Mouse (Mus musculus) myocyte (in vitro differentiated cells): ENCODE data around the gene Gm9903.

Experiments
- CEBPB ChIP-seq: IDR thresholded peaks from 2 replicates; pipeline ENCODE4 v1.6.1; 2011; ENCODE audit warnings: mild to moderate bottlenecking, moderate library complexity; ENCODE audit not compliant: poor library complexity, insufficient read depth, severe bottlenecking
- MAX ChIP-seq: IDR thresholded peaks from one replicate; pipeline ENCODE4 v1.6.1; 2011; ENCODE audit warnings: low read depth, mild to moderate bottlenecking, control low read depth
- MYOG ChIP-seq, 3 experiments: IDR thresholded peaks; one replicate each; pipeline ENCODE4 v1.6.1; 2011; ENCODE audit warnings: control low read depth in 2 of 3, low read depth in 2 of 3, mild to moderate bottlenecking in 2 of 3; ENCODE audit not compliant: insufficient read length in 2 of 3, control insufficient read depth in 1 of 3, insufficient read depth in 1 of 3
- USF1 ChIP-seq: IDR thresholded peaks from one replicate; pipeline ENCODE4 v1.6.1; 2011; ENCODE audit warnings: low read depth, mild to moderate bottlenecking, control low read depth, moderate library complexity

GRCm38 (mm10) chr5:33606631-33607030 is 23.1 kb upstream of the Gm9903 start:
- no peak for TF ChIP-seq MAX
- no peak for TF ChIP-seq USF1
- TF ChIP-seq MYOG (IDR thresholded peaks at IDR 0.05; ENCODE audit: control insufficient read depth in 1 of 3, insufficient read depth in 1 of 3, insufficient read length in 2 of 3, low read depth in 2 of 3) = no peak
- TF ChIP-seq CEBPB = no peak
